Mouse (Mus musculus) embryonic facial prominence, embryonic 15.5 days (tissue): Measurements from ENCODE around the gene Psmd9. TPM values are rescaled to one million over a fixed set of nuclear protein-coding genes. Genes with fewer than 3 reads are reported as not detected.

Source experiments
- ATAC-seq: fragments of 200-750 bp; cut with Nextera tagmentation; 2 replicates; pipeline ENCODE4 v1.8.0; 2017; ENCODE audit warnings: low read depth, moderate TSS enrichment; ENCODE audit not compliant: insufficient number of reproducible peaks, low FRiP score, low TSS enrichment
- H3K27ac ChIP-seq: fragments of 300-500 bp; sonication (generic); replicated peaks from 2 replicates; pipeline ENCODE4 v1.5.1; 2015; ENCODE audit warnings: mild to moderate bottlenecking, inconsistent platforms
- H3K27me3 ChIP-seq: fragments of 300-500 bp; sonication (generic); 2 replicates; pipeline ENCODE4 v1.6.1; 2015; ENCODE audit warnings: inconsistent platforms
- H3K36me3 ChIP-seq: fragments of 300-500 bp; sonication (generic); 2 replicates; pipeline ENCODE4 v1.6.1; 2015; ENCODE audit warnings: mild to moderate bottlenecking, inconsistent platforms
- H3K4me1 ChIP-seq: fragments of 300-500 bp; sonication (generic); 2 replicates; pipeline ENCODE4 v1.6.1; 2015; ENCODE audit warnings: inconsistent platforms
- H3K4me2 ChIP-seq: fragments of 300-500 bp; sonication (generic); replicated peaks from 2 replicates; pipeline ENCODE4 v1.6.1; 2015; ENCODE audit warnings: mild to moderate bottlenecking, inconsistent platforms
- H3K4me3 ChIP-seq: fragments of 300-500 bp; sonication (generic); replicated peaks from 2 replicates; pipeline ENCODE4 v1.5.1; 2015; ENCODE audit warnings: mild to moderate bottlenecking, inconsistent platforms
- H3K9ac ChIP-seq: fragments of 300-500 bp; sonication (generic); 2 replicates; pipeline ENCODE4 v1.6.1; 2015; ENCODE audit warnings: inconsistent platforms
- H3K9me3 ChIP-seq: fragments of 300-500 bp; sonication (generic); replicated peaks from 2 replicates; pipeline ENCODE4 v1.6.1; 2016; ENCODE audit warnings: inconsistent platforms
- WGBS: fragments of 180-500 bp; shearing (Covaris S2); methylation state at CpG from one replicate; pipeline ENCODE4 v1.1.7; 2015; 5-methylcytosine and 5-hydroxymethylcytosine counted together
- polyA plus RNA-seq: library from polyadenylated mRNA; unstranded; fragments of >200 nt; fragmentation: Nextera tagmentation; extraction: Ambion mirVana; gene quantifications from 2 replicates; pipeline ENCODE4 v1.2.1, GENCODE M21; 2015

The Psmd9 gene
- polyA plus RNA-seq, 1 experiment from 2014 or later = 95.4 TPM

- Histone ChIP-seq H3K9me3 (no peaks in the 10 kb centered on the region), H3K27me3 (no peaks in the 10 kb centered on the region), H3K36me3 (no peaks in the 10 kb centered on the region), H3K9ac (no peak overlapping the region), H3K4me3 (no peak overlapping the region), H3K27ac (no peak overlapping the region), H3K4me2 (no peak overlapping the region), H3K4me1 (peaks cover 11% of the 10 kb centered on the region; the same call in 1 of the 2 replicates)
- 65% methylated on average over 9 of the region's 9 CpGs for WGBS
- no peak for ATAC-seq
These were observed 125.4 kb downstream of the Psmd9 start for GRCm38 (mm10) chr5:123294653-123295052.

DNA sequence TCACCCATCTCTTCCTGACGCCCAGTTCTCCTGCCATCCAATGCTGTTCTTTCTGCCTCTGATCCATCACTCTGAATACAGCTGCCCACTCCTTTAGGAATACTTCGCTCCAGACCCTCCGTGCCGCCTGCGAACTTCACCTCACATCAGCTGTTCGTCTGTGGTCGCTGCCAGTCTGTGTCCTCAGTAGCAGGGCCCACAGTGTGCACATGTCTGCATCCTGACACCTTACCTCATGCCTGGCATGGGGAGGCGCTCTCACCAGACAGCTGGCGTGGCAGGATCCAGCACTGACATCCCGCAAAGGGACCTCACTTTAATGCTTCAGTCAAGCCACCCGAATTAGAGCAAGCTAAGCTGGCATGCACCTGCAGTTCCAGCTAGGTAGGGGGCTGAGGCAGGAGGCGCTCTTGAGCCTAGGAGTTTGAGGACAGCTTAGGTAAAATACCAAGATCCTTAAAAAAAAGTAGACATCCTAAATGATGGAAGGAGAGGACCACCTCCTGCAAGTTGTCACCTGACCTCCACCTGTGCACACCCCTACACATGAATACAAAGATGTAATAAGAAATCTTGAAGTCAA, 127.1 kb downstream of the Psmd9 start:
- H3K36me3 ChIP-seq = no peaks in the 10 kb centered on the region
- no peaks in the 10 kb centered on the region for H3K27me3 ChIP-seq
- WGBS = 63% methylated on average over 12 of the region's 12 CpGs
- H3K4me3 ChIP-seq = no peak overlapping the region
- H3K27ac ChIP-seq = no peak overlapping the region
- no peak overlapping the region for H3K9ac ChIP-seq
- peaks cover 21% of the 10 kb centered on the region for H3K4me1 ChIP-seq
- H3K4me2 ChIP-seq = no peak overlapping the region
- no peak for ATAC-seq
- no peaks in the 10 kb centered on the region for H3K9me3 ChIP-seq

- Histone ChIP-seq H3K36me3 (no peaks in the 10 kb centered on the region), H3K27me3 (no peaks in the 10 kb centered on the region), H3K4me3 (no peak overlapping the region), H3K4me2 (no peak overlapping the region), H3K9ac (no peak overlapping the region), H3K9me3 (no peaks in the 10 kb centered on the region), H3K4me1 (peaks cover 26% of the 10 kb centered on the region), H3K27ac (no peak overlapping the region)
- peak; percentile 12; the same call in 1 of the 2 replicates for ATAC-seq
- 56% methylated on average over 23 of the region's 23 CpGs for WGBS
These were observed 128.0 kb downstream of the Psmd9 start for GRCm38 (mm10) chr5:123296972-123297754.

- Histone ChIP-seq H3K36me3 (no peaks in the 10 kb centered on the region), H3K4me3 (no peak overlapping the region), H3K27ac (no peak overlapping the region), H3K9ac (no peak overlapping the region), H3K4me1 (peaks cover 27% of the 10 kb centered on the region), H3K4me2 (no peak overlapping the region), H3K27me3 (no peaks in the 10 kb centered on the region), H3K9me3 (no peaks in the 10 kb centered on the region)
- WGBS = 79% methylated on average over 7 of the region's 7 CpGs
- ATAC-seq = no peak
These were observed 128.6 kb downstream of the Psmd9 start for GRCm38 (mm10) chr5:123297830-123298229.

- Histone ChIP-seq H3K36me3 (no peaks in the 10 kb centered on the region), H3K4me3 (no peak overlapping the region), H3K9ac (no peak overlapping the region), H3K4me2 (no peak overlapping the region), H3K4me1 (peaks cover 27% of the 10 kb centered on the region), H3K27ac (no peak overlapping the region), H3K9me3 (no peaks in the 10 kb centered on the region), H3K27me3 (no peaks in the 10 kb centered on the region)
- ATAC-seq = no peak
- 89% methylated on average over 6 of the region's 6 CpGs for WGBS
These were observed 129.3 kb downstream of the Psmd9 start for GRCm38 (mm10) chr5:123298526-123298925.

Other genes with a start within 250 kb of the Psmd9 start
- 42.9 and 43.9 TPM in 2 replicates for gene Kdm2b, start 179.6 kb upstream of the Psmd9 start, polyA plus RNA-seq
- 16.8 and 17.3 TPM in 2 replicates for gene Orai1, start 154.3 kb upstream of the Psmd9 start, polyA plus RNA-seq
- gene Morn3, start 122.4 kb upstream of the Psmd9 start, polyA plus RNA-seq = 4.7 and 11.2 TPM in 2 replicates
- 19.4 and 21.2 TPM in 2 replicates for gene Tmem120b, start 101.0 kb upstream of the Psmd9 start, polyA plus RNA-seq
- gene Rhof, start 36.7 kb upstream of the Psmd9 start, polyA plus RNA-seq = 5.4 and 6.4 TPM in 2 replicates
- 11.4 TPM in 2 replicates for gene Setd1b, start 27.2 kb upstream of the Psmd9 start, polyA plus RNA-seq
- gene Hpd, start 13.3 kb downstream of the Psmd9 start, polyA plus RNA-seq = not detected in 2 replicates
- gene Wdr66, start 82.7 kb downstream of the Psmd9 start, polyA plus RNA-seq = 3.4 and 4.7 TPM in 2 replicates
- 28.9 and 31.0 TPM in 2 replicates for gene Bcl7a, start 174.4 kb downstream of the Psmd9 start, polyA plus RNA-seq
- 17.9 and 20.7 TPM in 2 replicates for gene Mlxip, start 225.4 kb downstream of the Psmd9 start, polyA plus RNA-seq